Mouse (Mus musculus): Measurements from ENCODE around the gene Egfl8. TPM values are rescaled to one million over a fixed set of nuclear protein-coding genes. Genes with fewer than 3 reads are reported as not detected.
A peak's percentile ranks its signal among the peaks of the same experiment; 100 is the strongest.

Gene Egfl8
- total RNA-seq, 2 experiments from 2014 or later: 3.9 to 5.1 TPM

- intact Hi-C loops (cut with DNase I): loop anchor here (2.0 to 5.0 kb wide), 3 partner anchors 38 to 508 kb away; partner anchors contain the start of genes Brd2 and Pbx2
- DNase-seq (ENCODE audit: low spot score in 2 of 2): no peak
These were observed 14.2 kb upstream of the Egfl8 start for GRCm38 (mm10) chr17:34629796-34630603.

- intact Hi-C loops (cut with DNase I): loop anchor here (2.0 to 5.0 kb wide), 3 partner anchors 37 to 507 kb away; partner anchors contain the start of genes Brd2 and Pbx2
- peak; percentile 70 to 90 for DNase-seq (ENCODE audit: low spot score in 2 of 2)
These were observed 13.5 kb upstream of the Egfl8 start, which contains the start of gene Prrt1 for GRCm38 (mm10) chr17:34629221-34629751. Gene Prrt1, plus strand, starts transcription at chr17:34629533.

GRCm38 (mm10) chr17:34628644-34628967 is 12.8 kb upstream of the Egfl8 start:
- DNase-seq (ENCODE audit: low spot score in 2 of 2): no peak
- intact Hi-C loops (cut with DNase I): loop anchor here (1.0 to 5.0 kb wide), 4 partner anchors 23 to 506 kb away; partner anchors contain the start of genes Brd2 and Pbx2

GRCm38 (mm10) chr17:34627943-34628643 is 12.3 kb upstream of the Egfl8 start, which contains the start of gene Ppt2:
Gene Ppt2, minus strand, starts transcription at chr17:34628510.
- no peak for DNase-seq (ENCODE audit: low spot score in 2 of 2)
- intact Hi-C loops (cut with DNase I): loop anchor here (1.0 to 5.0 kb wide), 4 partner anchors 23 to 506 kb away; partner anchors contain the start of genes Brd2 and Pbx2

- intact Hi-C loops (cut with DNase I): loop anchor here (5.0 kb wide), 2 partner anchors 35 to 505 kb away; partner anchors contain the start of genes Brd2 and Pbx2
- DNase-seq (ENCODE audit: low spot score in 2 of 2): peak; percentile 88 to 93
These were observed 11.5 kb upstream of the Egfl8 start for GRCm38 (mm10) chr17:34627093-34627942.

- peak in 1 of 2 experiments; percentile 63 for DNase-seq (ENCODE audit: low spot score in 2 of 2)
- intact Hi-C loops (cut with DNase I): loop anchor here (5.0 kb wide), 2 partner anchors 34 to 504 kb away; partner anchors contain the start of genes Brd2 and Pbx2
These were observed 11.0 kb upstream of the Egfl8 start for GRCm38 (mm10) chr17:34626773-34627092.

- DNase-seq (ENCODE audit: low spot score in 2 of 2): no peak
- intact Hi-C loops (cut with DNase I): loop anchor here (5.0 kb wide), 2 partner anchors 34 to 504 kb away; partner anchors contain the start of genes Brd2 and Pbx2
These were observed 10.4 kb upstream of the Egfl8 start for GRCm38 (mm10) chr17:34626062-34626772.

- intact Hi-C loops (cut with DNase I): loop anchor here (5.0 kb wide), 2 partner anchors 33 to 503 kb away; partner anchors contain the start of genes Brd2 and Pbx2
- no peak for DNase-seq (ENCODE audit: low spot score in 2 of 2)
These were observed 9.2 kb upstream of the Egfl8 start for GRCm38 (mm10) chr17:34624981-34625380.

GRCm38 (mm10) chr17:34623161-34623560 is 7.4 kb upstream of the Egfl8 start:
- no peak for DNase-seq (ENCODE audit: low spot score in 2 of 2)
- intact Hi-C loops (cut with DNase I): no loop called here

GRCm38 (mm10) chr17:34621006-34621405 is 5.2 kb upstream of the Egfl8 start:
- no peak for DNase-seq (ENCODE audit: low spot score in 2 of 2)
- intact Hi-C loops (cut with DNase I): no loop called here

- intact Hi-C loops (cut with DNase I): loop anchor here (2.0 kb wide), 1 partner anchor 178 kb away; no protein-coding TSS in a partner anchor
- DNase-seq (ENCODE audit: low spot score in 2 of 2): peak in 1 of 2 experiments; percentile 65
These were observed 3.2 kb upstream of the Egfl8 start for GRCm38 (mm10) chr17:34618999-34619398.

- peak in 1 of 2 experiments; percentile 53 for DNase-seq (ENCODE audit: low spot score in 2 of 2)
- intact Hi-C loops (cut with DNase I): no loop called here
These were observed 1.9 kb downstream of the Egfl8 start for GRCm38 (mm10) chr17:34613830-34614229.

GRCm38 (mm10) chr17:34613054-34613645 is 2.6 kb downstream of the Egfl8 start:
- intact Hi-C loops (cut with DNase I): no loop called here
- DNase-seq (ENCODE audit: low spot score in 2 of 2): no peak

- no peak for DNase-seq (ENCODE audit: low spot score in 2 of 2)
- intact Hi-C loops (cut with DNase I): no loop called here
These were observed 4.7 kb downstream of the Egfl8 start for GRCm38 (mm10) chr17:34611050-34611449.

GRCm38 (mm10) chr17:34607997-34608396 is 7.8 kb downstream of the Egfl8 start:
- no peak for DNase-seq (ENCODE audit: low spot score in 2 of 2)
- intact Hi-C loops (cut with DNase I): no loop called here

- DNase-seq (ENCODE audit: low spot score in 2 of 2): no peak
- intact Hi-C loops (cut with DNase I): no loop called here
These were observed 9.4 kb downstream of the Egfl8 start for GRCm38 (mm10) chr17:34606186-34607039.

GRCm38 (mm10) chr17:34605609-34606008 is 10.2 kb downstream of the Egfl8 start:
- intact Hi-C loops (cut with DNase I): loop anchor here (1.0 kb wide), 1 partner anchor 23 kb away; the partner anchor contains the start of gene Ppt2
- peak; percentile 99 for DNase-seq (ENCODE audit: low spot score in 2 of 2)

All from left cerebral cortex, postnatal 25 days (tissue).